Comparison of ENCODE assay signal across 9 mouse cellular contexts in the genomic region with DNA sequence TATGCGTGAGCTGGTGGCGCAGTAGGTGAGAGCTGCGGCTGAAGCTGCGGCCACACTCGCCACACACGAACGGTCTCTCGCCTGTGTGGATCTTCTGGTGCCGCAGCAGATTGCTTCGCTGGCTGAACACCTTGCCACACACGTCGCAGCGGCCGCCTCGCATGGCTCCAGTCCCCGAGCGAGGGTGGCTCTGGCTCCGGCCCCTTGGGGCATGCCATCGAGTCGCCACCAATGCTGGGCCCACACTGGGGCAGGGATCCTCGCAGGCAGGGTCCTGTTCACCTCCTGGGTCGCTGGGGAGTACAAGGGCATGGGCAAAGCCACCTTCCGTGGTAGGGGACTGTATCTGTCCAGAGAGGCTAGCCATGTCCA. TPM values are rescaled to one million over a fixed set of nuclear protein-coding genes. Genes with fewer than 3 reads are reported as not detected.
DNase-seq lines count a peak whose midpoint lies in the region; ATAC-seq lines count a peak whose summit lies in the region.
"Had no signal": no experiment of that assay in that cellular context is flagged by ENCODE, and none has a peak within 500 bp of the region (broad histone marks: within the 10 kb centered on the region; RNA-seq: fewer than 3 reads in every experiment).

No protein-coding gene starts in this region.

- H3K9me3 ChIP-seq in kidney, embryonic 15.5 days (replicated peaks) = no peaks in the 10 kb centered on the region
- H3K9me3 ChIP-seq in embryonic facial prominence, embryonic 10.5 days = peaks cover 15% of the 10 kb centered on the region
- no peaks in the 10 kb centered on the region for H3K9me3 ChIP-seq in hindbrain, embryonic 12.5 days (replicated peaks)
- H3K9me3 ChIP-seq in midbrain, embryonic 11.5 days (ENCODE audit: control insufficient read depth, low read length) = no peaks in the 10 kb centered on the region

- H3K27me3 ChIP-seq in kidney, embryonic 15.5 days = peaks cover 44% of the 10 kb centered on the region
- peaks cover 55% of the 10 kb centered on the region for H3K27me3 ChIP-seq in embryonic facial prominence, embryonic 10.5 days (replicated peaks; ENCODE audit: low read depth, poor library complexity, severe bottlenecking)
- peaks cover 53% of the 10 kb centered on the region for H3K27me3 ChIP-seq in hindbrain, embryonic 12.5 days
- H3K27me3 ChIP-seq in midbrain, embryonic 11.5 days (ENCODE audit: control insufficient read depth, insufficient read depth, low read length) = peaks cover 36% of the 10 kb centered on the region
- H3K27me3 ChIP-seq: Patski had no signal

- H3K4me3 ChIP-seq in kidney, embryonic 15.5 days (replicated peaks) = peak overlapping the region; percentile 50
- peak overlapping the region; percentile 61 for H3K4me3 ChIP-seq in embryonic facial prominence, embryonic 10.5 days
- peak overlapping the region; percentile 46 for H3K4me3 ChIP-seq in hindbrain, embryonic 12.5 days
- H3K4me3 ChIP-seq in midbrain, embryonic 11.5 days (ENCODE audit: low read depth, low read length) = peak overlapping the region; percentile 44

- DNase-seq in kidney, postnatal 36 days = no peak
- no peak for DNase-seq in embryonic facial prominence, embryonic 10.5 days (ENCODE audit: low spot score)
- no peak for DNase-seq in midbrain, embryonic 11.5 days (ENCODE audit: low spot score, missing footprints)
- DNase-seq in right cerebral cortex, adult 18-20 months = no peak
- DNase-seq in spleen, postnatal 14 days (ENCODE audit: low spot score in 2 of 2) = no peak
- DNase-seq in adrenal gland, postnatal 14 days = no peak

- WGBS in kidney, embryonic 15.5 days = 2% methylated on average over 23 of the region's 23 CpGs
- 5% methylated on average over 23 of the region's 23 CpGs for WGBS in embryonic facial prominence, embryonic 10.5 days
- 3% methylated on average over 23 of the region's 23 CpGs for WGBS in hindbrain, embryonic 12.5 days
- 3% methylated on average over 23 of the region's 23 CpGs for WGBS in midbrain, embryonic 11.5 days

- H3K36me3 ChIP-seq in kidney, embryonic 15.5 days = no peaks in the 10 kb centered on the region
- no peaks in the 10 kb centered on the region for H3K36me3 ChIP-seq in embryonic facial prominence, embryonic 10.5 days (replicated peaks)
- no peaks in the 10 kb centered on the region for H3K36me3 ChIP-seq in hindbrain, embryonic 12.5 days
- H3K36me3 ChIP-seq in midbrain, embryonic 11.5 days (ENCODE audit: control insufficient read depth, insufficient read depth, low read length) = no peaks in the 10 kb centered on the region

- H3K4me1 ChIP-seq in kidney, embryonic 15.5 days = peaks cover 19% of the 10 kb centered on the region
- H3K4me1 ChIP-seq in embryonic facial prominence, embryonic 10.5 days = peaks cover 17% of the 10 kb centered on the region
- H3K4me1 ChIP-seq in hindbrain, embryonic 12.5 days = peaks cover 13% of the 10 kb centered on the region
- H3K4me1 ChIP-seq in midbrain, embryonic 11.5 days (ENCODE audit: control insufficient read depth, insufficient read depth, low read length) = peaks cover 11% of the 10 kb centered on the region

- H3K4me2 ChIP-seq in kidney, embryonic 15.5 days = peak overlapping the region; percentile 94
- peak overlapping the region; percentile 85 for H3K4me2 ChIP-seq in hindbrain, embryonic 12.5 days (replicated peaks)
- peak overlapping the region; percentile 80 for H3K4me2 ChIP-seq in midbrain, embryonic 11.5 days

- H3K9ac ChIP-seq in kidney, embryonic 15.5 days = peak overlapping the region; percentile 64
- H3K9ac ChIP-seq in hindbrain, embryonic 12.5 days = peak overlapping the region; percentile 68
- peak overlapping the region; percentile 65 for H3K9ac ChIP-seq in midbrain, embryonic 11.5 days (ENCODE audit: low read length)

- H3K27ac ChIP-seq in kidney, embryonic 15.5 days = no peak overlapping the region
- H3K27ac ChIP-seq in embryonic facial prominence, embryonic 10.5 days (replicated peaks) = peak overlapping the region; percentile 53
- H3K27ac ChIP-seq in hindbrain, embryonic 12.5 days = 0 out of 2 replicates have a peak overlapping the region, but pooled peaks have one; percentile 23
- no peak overlapping the region for H3K27ac ChIP-seq in midbrain, embryonic 11.5 days (ENCODE audit: low read depth, low read length)

- peak; percentile 27 for ATAC-seq in kidney, embryonic 15.5 days (replicated peaks; ENCODE audit: low FRiP score)
- ATAC-seq in hindbrain, embryonic 12.5 days (ENCODE audit: low FRiP score) = peak; percentile 30
- peak; percentile 34; the same call in 1 of the 2 replicates for ATAC-seq in midbrain, embryonic 11.5 days (ENCODE audit: low FRiP score)
- ATAC-seq: Patski had no signal

RNA-seq across cellular contexts. Expression of a gene that starts 6.2 kb away (rescaled TPM):
- polyA plus RNA-seq in kidney, embryonic 15.5 days (2015; fragmentation: Nextera tagmentation; extraction: Ambion mirVana) = 113 and 114 TPM in 2 replicates
- polyA plus RNA-seq in embryonic facial prominence, embryonic 10.5 days (2016; fragmentation: Nextera tagmentation; extraction: Ambion mirVana) = 157 and 159 TPM in 2 replicates
- polyA plus RNA-seq in hindbrain, embryonic 12.5 days (2016; fragmentation: Nextera tagmentation; extraction: Ambion mirVana) = 173 and 180 TPM in 2 replicates
- polyA plus RNA-seq in midbrain, embryonic 11.5 days (2014; fragmentation: Nextera tagmentation; extraction: Ambion mirVana) = 152 and 166 TPM in 2 replicates
- 191 and 201 TPM in 2 replicates for total RNA-seq in adrenal gland, postnatal 14 days (2021)

RNA-seq across cellular contexts. Expression of a gene that starts 9.6 kb away (rescaled TPM):
- 144 and 146 TPM in 2 replicates for polyA plus RNA-seq in kidney, embryonic 15.5 days (2015; fragmentation: Nextera tagmentation; extraction: Ambion mirVana)
- 89.1 and 93.0 TPM in 2 replicates for polyA plus RNA-seq in embryonic facial prominence, embryonic 10.5 days (2016; fragmentation: Nextera tagmentation; extraction: Ambion mirVana)
- polyA plus RNA-seq in hindbrain, embryonic 12.5 days (2016; fragmentation: Nextera tagmentation; extraction: Ambion mirVana) = 148 and 152 TPM in 2 replicates
- 133 and 140 TPM in 2 replicates for polyA plus RNA-seq in midbrain, embryonic 11.5 days (2014; fragmentation: Nextera tagmentation; extraction: Ambion mirVana)
- total RNA-seq in adrenal gland, postnatal 14 days (2021) = 173 and 179 TPM in 2 replicates

RNA-seq across cellular contexts. Expression of a gene that starts 10.3 kb away (rescaled TPM):
- 2.8 and 4.3 TPM in 2 replicates for polyA plus RNA-seq in kidney, embryonic 15.5 days (2015; fragmentation: Nextera tagmentation; extraction: Ambion mirVana)
- polyA plus RNA-seq in embryonic facial prominence, embryonic 10.5 days (2016; fragmentation: Nextera tagmentation; extraction: Ambion mirVana) = 2.4 and 2.8 TPM in 2 replicates
- 4.9 and 5.7 TPM in 2 replicates for polyA plus RNA-seq in hindbrain, embryonic 12.5 days (2016; fragmentation: Nextera tagmentation; extraction: Ambion mirVana)
- 1.3 and 2.7 TPM in 2 replicates for polyA plus RNA-seq in midbrain, embryonic 11.5 days (2014; fragmentation: Nextera tagmentation; extraction: Ambion mirVana)
- total RNA-seq in adrenal gland, postnatal 14 days (2021) = 2.6 and 3.4 TPM in 2 replicates

RNA-seq across cellular contexts. Expression of a gene that starts 34.4 kb away (rescaled TPM):
- 22.1 and 24.8 TPM in 2 replicates for polyA plus RNA-seq in kidney, embryonic 15.5 days (2015; fragmentation: Nextera tagmentation; extraction: Ambion mirVana)
- 27.2 and 28.4 TPM in 2 replicates for polyA plus RNA-seq in embryonic facial prominence, embryonic 10.5 days (2016; fragmentation: Nextera tagmentation; extraction: Ambion mirVana)
- 32.6 and 35.0 TPM in 2 replicates for polyA plus RNA-seq in hindbrain, embryonic 12.5 days (2016; fragmentation: Nextera tagmentation; extraction: Ambion mirVana)
- 25.7 and 32.8 TPM in 2 replicates for polyA plus RNA-seq in midbrain, embryonic 11.5 days (2014; fragmentation: Nextera tagmentation; extraction: Ambion mirVana)
- total RNA-seq in adrenal gland, postnatal 14 days (2021) = 12.8 and 13.2 TPM in 2 replicates

RNA-seq across cellular contexts. Expression of a gene that starts 45.3 kb away (rescaled TPM):
- 283 and 298 TPM in 2 replicates for polyA plus RNA-seq in kidney, embryonic 15.5 days (2015; fragmentation: Nextera tagmentation; extraction: Ambion mirVana)
- polyA plus RNA-seq in embryonic facial prominence, embryonic 10.5 days (2016; fragmentation: Nextera tagmentation; extraction: Ambion mirVana) = 452 and 468 TPM in 2 replicates
- 356 and 380 TPM in 2 replicates for polyA plus RNA-seq in hindbrain, embryonic 12.5 days (2016; fragmentation: Nextera tagmentation; extraction: Ambion mirVana)
- 399 and 443 TPM in 2 replicates for polyA plus RNA-seq in midbrain, embryonic 11.5 days (2014; fragmentation: Nextera tagmentation; extraction: Ambion mirVana)
- total RNA-seq in adrenal gland, postnatal 14 days (2021) = 247 and 252 TPM in 2 replicates

Comparison
In these comparisons a context has a peak if more than half of its experiments do, and no peak if none do; other contexts are left out.
1. H3K27ac ChIP-seq: peak in embryonic facial prominence, embryonic 10.5 days (single experiment) and hindbrain, embryonic 12.5 days (single experiment); none in kidney, embryonic 15.5 days (single experiment) and midbrain, embryonic 11.5 days (single experiment).
2. Peak in every context shown above with its lines, with median percentiles within 50 percentile points of each other: ATAC-seq, H3K4me2 ChIP-seq, H3K4me3 ChIP-seq and H3K9ac ChIP-seq.